Mouse (Mus musculus): Measurements from ENCODE around the gene Zfp821.

DNA sequence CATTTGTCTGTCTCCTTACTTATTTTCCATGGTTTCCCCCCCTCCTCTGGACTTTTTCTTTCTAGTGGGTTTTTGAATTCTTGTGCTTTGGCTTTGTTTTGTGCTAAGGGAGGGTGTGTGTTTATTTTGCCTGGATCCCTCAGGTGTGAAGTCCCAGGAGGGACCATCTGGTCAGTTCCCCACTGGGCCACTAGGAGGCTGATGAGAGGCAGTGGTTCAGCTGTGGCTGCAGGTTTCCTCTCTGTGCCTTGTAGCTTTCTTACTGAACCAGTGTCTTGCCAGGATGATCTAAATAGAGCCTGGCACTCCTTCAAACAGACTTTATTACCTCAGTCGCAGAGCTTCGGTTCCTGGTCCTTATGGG, 1.5 kb downstream of the Zfp821 start:
- TF ChIP-seq POLR2A (IDR thresholded peaks at IDR 0.05; ENCODE audit: insufficient read depth, low read length) (no peak), EP300 (IDR thresholded peaks at IDR 0.05; ENCODE audit: insufficient read depth, low read depth, low read length) (no peak)

Data from ES-Bruce4 (cell line).